Mouse (Mus musculus) midbrain, embryonic 10.5 days (tissue): ENCODE measurements around the gene Pde4dip. TPM values are rescaled to one million over a fixed set of nuclear protein-coding genes. Genes with fewer than 3 reads are reported as not detected.
A peak's percentile ranks its signal among the peaks of the same experiment; 100 is the strongest.

Experiments used
- DNase-seq: peaks from one replicate; pipeline ENCODE4 v3.0.0-alpha.2; 2017; ENCODE audit warnings: low spot score
- H3K27ac ChIP-seq: fragments of 300-500 bp; sonication (generic); replicated peaks from 2 replicates; pipeline ENCODE4 v1.5.1; 2016; ENCODE audit warnings: mild to moderate bottlenecking
- H3K27me3 ChIP-seq: fragments of 300-500 bp; sonication (generic); 2 replicates; pipeline ENCODE4 v1.6.1; 2016; ENCODE audit warnings: low read depth, mild to moderate bottlenecking; ENCODE audit not compliant: poor library complexity, severe bottlenecking
- H3K36me3 ChIP-seq: fragments of 300-500 bp; sonication (generic); 2 replicates; pipeline ENCODE4 v1.6.1; 2016; ENCODE audit warnings: mild to moderate bottlenecking, moderate library complexity
- H3K4me1 ChIP-seq: fragments of 300-500 bp; sonication (generic); 2 replicates; pipeline ENCODE4 v1.6.1; 2016
- H3K4me3 ChIP-seq: fragments of 300-500 bp; sonication (generic); 2 replicates; pipeline ENCODE4 v1.5.1; 2016; ENCODE audit warnings: mild to moderate bottlenecking, moderate library complexity
- H3K9me3 ChIP-seq: fragments of 300-500 bp; sonication (generic); replicated peaks from 2 replicates; pipeline ENCODE4 v1.6.1; 2016; ENCODE audit warnings: mild to moderate bottlenecking
- WGBS: fragments of 180-500 bp; shearing (Covaris S2); methylation state at CpG from one replicate; pipeline ENCODE4 v1.1.7; 2016; 5-methylcytosine and 5-hydroxymethylcytosine counted together
- microRNA-seq: library from miRNA; unstranded; fragments of <30 nt; microRNA quantifications from one replicate; pipeline ENCODE4, GENCODE M21; 2017
- polyA plus RNA-seq: library from polyadenylated mRNA; unstranded; fragments of >200 nt; fragmentation: Nextera tagmentation; extraction: Ambion mirVana; gene quantifications from 2 replicates; pipeline ENCODE4 v1.2.1, GENCODE M21; 2016

Gene Pde4dip
- polyA plus RNA-seq, 1 experiment from 2014 or later, result 18.5 TPM

GRCm38 (mm10) chr3:97657655-97658411 is 230.7 kb downstream of the Pde4dip start, which contains the start of gene Prkab2:
Prkab2 (plus strand) TSS chr3:97658193.
- Histone ChIP-seq H3K9me3 (no peaks in the 10 kb centered on the region), H3K27ac (peak within 1 kb of the TSS; percentile 92)
- 2% methylated on average over 49 of the region's 51 CpGs for WGBS

DNA sequence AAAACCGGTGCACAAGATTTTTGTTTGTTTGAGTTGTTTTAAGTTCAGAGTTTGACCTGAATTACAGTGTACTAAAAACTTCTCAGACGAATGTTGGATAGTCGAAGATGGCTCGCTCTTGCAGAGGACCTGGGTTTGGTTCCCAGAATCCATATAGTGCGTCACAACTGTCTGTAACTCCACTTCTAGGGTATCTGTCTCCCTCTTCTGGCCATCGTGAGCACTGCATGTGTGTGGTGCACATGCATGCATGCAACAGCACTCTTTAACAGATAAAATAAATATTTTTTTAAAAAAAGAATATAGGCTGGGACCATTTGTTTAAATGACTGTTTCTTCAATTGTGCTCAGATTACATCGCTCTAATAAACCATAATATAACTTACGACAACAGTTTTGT is 233.6 kb downstream of the Pde4dip start:
- peaks cover 17% of the 10 kb centered on the region for H3K4me1 ChIP-seq
- 79% methylated on average over 8 of the region's 8 CpGs for WGBS
- no peaks in the 10 kb centered on the region for H3K27me3 ChIP-seq
- no peak for DNase-seq
- no peaks in the 10 kb centered on the region for H3K9me3 ChIP-seq
- no peaks in the 10 kb centered on the region for H3K36me3 ChIP-seq
- no peak overlapping the region for H3K4me3 ChIP-seq
- H3K27ac ChIP-seq, result no peak overlapping the region

More at GRCm38 (mm10) chr3:97657655-97658411, 230.7 kb downstream of the Pde4dip start, which contains the start of gene Prkab2:
- H3K4me1 ChIP-seq, result peaks cover 17% of the 10 kb centered on the region
- peak; percentile 100 for DNase-seq
- peaks cover 8% of the 10 kb centered on the region for H3K36me3 ChIP-seq
- H3K27me3 ChIP-seq, result no peaks in the 10 kb centered on the region
- peak within 1 kb of the TSS; percentile 92 for H3K4me3 ChIP-seq

- WGBS, result 93% methylated on average over 5 of the region's 5 CpGs
These were observed 234.7 kb downstream of the Pde4dip start for GRCm38 (mm10) chr3:97653781-97654180.

GRCm38 (mm10) chr3:97651604-97652003 is 236.9 kb downstream of the Pde4dip start:
- H3K4me3 ChIP-seq, result no peak overlapping the region
- no peaks in the 10 kb centered on the region for H3K27me3 ChIP-seq
- no peaks in the 10 kb centered on the region for H3K9me3 ChIP-seq
- H3K36me3 ChIP-seq, result no peaks in the 10 kb centered on the region
- no peak overlapping the region for H3K27ac ChIP-seq
- H3K4me1 ChIP-seq, result no peaks in the 10 kb centered on the region
- DNase-seq, result no peak
- WGBS, result 91% methylated on average over 10 of the region's 10 CpGs

More at GRCm38 (mm10) chr3:97653781-97654180, 234.7 kb downstream of the Pde4dip start:
- no peak overlapping the region for H3K4me3 ChIP-seq
- no peak overlapping the region for H3K27ac ChIP-seq
- no peaks in the 10 kb centered on the region for H3K9me3 ChIP-seq
- DNase-seq, result no peak
- no peaks in the 10 kb centered on the region for H3K27me3 ChIP-seq
- no peaks in the 10 kb centered on the region for H3K36me3 ChIP-seq
- H3K4me1 ChIP-seq, result peaks cover 7% of the 10 kb centered on the region

GRCm38 (mm10) chr3:97649469-97649868 is 239.0 kb downstream of the Pde4dip start:
- no peaks in the 10 kb centered on the region for H3K4me1 ChIP-seq
- no peaks in the 10 kb centered on the region for H3K36me3 ChIP-seq
- no peak overlapping the region for H3K4me3 ChIP-seq
- no peak for DNase-seq
- H3K27me3 ChIP-seq, result no peaks in the 10 kb centered on the region
- no peak overlapping the region for H3K27ac ChIP-seq
- no peaks in the 10 kb centered on the region for H3K9me3 ChIP-seq
- 83% methylated on average over 6 of the region's 6 CpGs for WGBS

DNA sequence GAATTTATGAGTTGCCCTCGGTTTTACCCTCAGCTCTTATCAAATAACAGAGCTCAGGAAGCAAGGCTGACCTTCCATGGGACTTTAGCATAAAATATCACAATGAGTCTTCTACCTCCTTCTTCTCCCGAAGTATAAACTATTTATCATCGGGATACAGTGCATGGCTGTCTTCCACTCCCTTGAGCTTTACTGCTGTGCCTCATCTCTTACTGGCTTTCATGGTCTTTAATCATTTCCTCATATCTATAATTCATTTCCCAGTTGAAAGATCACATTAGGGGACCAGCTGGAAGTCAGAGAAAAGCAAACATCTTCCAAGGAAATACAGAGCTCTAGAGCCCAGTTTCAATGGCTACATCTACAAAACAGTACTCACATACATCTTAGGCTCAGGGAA is 239.5 kb downstream of the Pde4dip start:
- H3K27me3 ChIP-seq, result no peaks in the 10 kb centered on the region
- no peak for DNase-seq
- 82% methylated on average over 3 of the region's 3 CpGs for WGBS
- no peaks in the 10 kb centered on the region for H3K36me3 ChIP-seq
- H3K27ac ChIP-seq, result no peak overlapping the region
- no peak overlapping the region for H3K4me3 ChIP-seq
- H3K4me1 ChIP-seq, result no peaks in the 10 kb centered on the region
- H3K9me3 ChIP-seq, result no peaks in the 10 kb centered on the region

GRCm38 (mm10) chr3:97648518-97648917 is 240.0 kb downstream of the Pde4dip start:
- WGBS, result 43% methylated on average over 1 of the region's 1 CpGs
- no peaks in the 10 kb centered on the region for H3K27me3 ChIP-seq

DNA sequence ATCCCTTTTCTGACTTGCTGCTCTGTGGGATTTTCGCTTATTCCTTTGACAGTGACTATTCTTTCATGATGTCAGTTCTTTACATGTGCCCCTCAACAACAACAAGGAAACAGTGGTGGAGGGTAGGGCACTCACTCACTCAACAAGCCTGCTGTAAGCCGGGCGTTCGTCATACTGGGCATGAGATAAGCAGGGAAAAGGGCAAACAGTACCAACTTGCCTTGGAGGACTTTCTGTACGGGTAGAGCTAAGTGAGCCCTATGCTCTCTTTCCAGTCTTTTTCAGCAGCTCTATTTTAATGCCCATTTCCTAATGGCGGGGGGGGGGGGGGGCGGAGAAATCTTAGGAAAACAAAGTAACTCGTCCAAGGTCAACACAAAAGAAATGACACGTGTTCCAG is 246.5 kb downstream of the Pde4dip start:
- H3K27ac ChIP-seq, result no peak overlapping the region
- no peaks in the 10 kb centered on the region for H3K4me1 ChIP-seq
- H3K4me3 ChIP-seq, result no peak overlapping the region
- no peaks in the 10 kb centered on the region for H3K36me3 ChIP-seq
- no peaks in the 10 kb centered on the region for H3K9me3 ChIP-seq
- H3K27me3 ChIP-seq, result no peaks in the 10 kb centered on the region
- 84% methylated on average over 9 of the region's 9 CpGs for WGBS
- DNase-seq, result no peak

More at GRCm38 (mm10) chr3:97648518-97648917, 240.0 kb downstream of the Pde4dip start:
- Histone ChIP-seq H3K4me3 (no peak overlapping the region), H3K27ac (no peak overlapping the region), H3K4me1 (no peaks in the 10 kb centered on the region), H3K9me3 (no peaks in the 10 kb centered on the region), H3K36me3 (no peaks in the 10 kb centered on the region)
- no peak for DNase-seq

DNA sequence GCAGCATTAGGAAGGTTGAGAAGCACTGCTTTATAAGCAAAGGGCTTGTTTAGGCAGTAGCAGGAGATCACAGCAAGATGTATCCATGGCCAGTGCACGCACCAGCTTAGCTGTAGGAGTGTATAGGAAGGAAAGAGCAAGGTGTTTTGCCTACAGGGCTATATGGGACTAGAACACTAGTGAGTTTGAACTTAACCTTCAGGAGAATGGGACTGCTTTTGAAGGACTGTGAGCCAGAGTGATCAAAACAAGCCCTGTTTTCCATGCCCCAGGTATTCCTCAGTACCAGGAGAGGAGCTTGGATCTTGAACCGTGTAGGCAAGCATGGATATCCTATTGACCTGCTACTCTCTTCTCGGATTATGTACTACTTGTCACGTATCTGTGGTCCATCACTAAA is 247.1 kb downstream of the Pde4dip start:
- DNase-seq, result no peak
- H3K36me3 ChIP-seq, result no peaks in the 10 kb centered on the region
- H3K4me3 ChIP-seq, result no peak overlapping the region
- H3K4me1 ChIP-seq, result no peaks in the 10 kb centered on the region
- no peak overlapping the region for H3K27ac ChIP-seq
- WGBS, result 90% methylated on average over 4 of the region's 4 CpGs
- H3K27me3 ChIP-seq, result no peaks in the 10 kb centered on the region
- no peaks in the 10 kb centered on the region for H3K9me3 ChIP-seq

Small RNA genes within 50 kb of the gene (microRNA-seq; reads per million reads assigned to microRNA genes)
- not detected for gene Mir7225

Other genes starting within 250 kb of the Pde4dip start
- 7.0 and 8.4 TPM in 2 replicates for gene Prkab2, start 230.5 kb downstream of the Pde4dip start, polyA plus RNA-seq
- not detected in 2 replicates for gene Gm17651, start 214.0 kb downstream of the Pde4dip start, polyA plus RNA-seq
- 111 and 116 TPM in 2 replicates for gene Sec22b, start 12.5 kb upstream of the Pde4dip start, polyA plus RNA-seq
- 16.1 and 16.6 TPM in 2 replicates for gene Notch2, start 124.8 kb upstream of the Pde4dip start, polyA plus RNA-seq